Mouse (Mus musculus) stomach, embryonic 16.5 days (tissue): ENCODE data around the gene Flnc. TPM values are rescaled to one million over a fixed set of nuclear protein-coding genes. Genes with fewer than 3 reads are reported as not detected.
A peak's percentile ranks its signal among the peaks of the same experiment; 100 is the strongest.

Source experiments
- ATAC-seq: fragments of 200-750 bp; cut with Nextera tagmentation; 2 replicates; pipeline ENCODE4 v1.8.0; 2017; ENCODE audit warnings: moderate number of reproducible peaks, moderate TSS enrichment; ENCODE audit not compliant: insufficient read depth, low FRiP score
- H3K27ac ChIP-seq: fragments of 300-500 bp; sonication (generic); 2 replicates; pipeline ENCODE4 v1.5.1; 2014; ENCODE audit warnings: low read length
- H3K27me3 ChIP-seq: fragments of 300-500 bp; sonication (generic); 2 replicates; pipeline ENCODE4 v1.6.1; 2014; ENCODE audit warnings: low read length, control low read depth, mixed read lengths; ENCODE audit not compliant: control insufficient read depth, insufficient read depth
- H3K36me3 ChIP-seq: fragments of 300-500 bp; sonication (generic); 2 replicates; pipeline ENCODE4 v1.6.1; 2014; ENCODE audit warnings: low read length; ENCODE audit not compliant: control insufficient read depth, insufficient read depth
- H3K4me1 ChIP-seq: fragments of 300-500 bp; sonication (generic); 2 replicates; pipeline ENCODE4 v1.6.1; 2014; ENCODE audit warnings: low read length, control low read depth, mixed read lengths; ENCODE audit not compliant: control insufficient read depth, insufficient read depth
- H3K4me2 ChIP-seq: fragments of 300-500 bp; sonication (generic); 2 replicates; pipeline ENCODE4 v1.6.1; 2014; ENCODE audit warnings: low read depth, low read length, mixed read lengths
- H3K4me3 ChIP-seq: fragments of 300-500 bp; sonication (generic); replicated peaks from 2 replicates; pipeline ENCODE4 v1.5.1; 2014; ENCODE audit warnings: mild to moderate bottlenecking, low read length
- H3K9ac ChIP-seq: fragments of 300-500 bp; sonication (generic); 2 replicates; pipeline ENCODE4 v1.6.1; 2014; ENCODE audit warnings: low read length
- H3K9me3 ChIP-seq: fragments of 300-500 bp; sonication (generic); replicated peaks from 2 replicates; pipeline ENCODE4 v1.6.1; 2016; ENCODE audit warnings: low read length, control low read depth; ENCODE audit not compliant: control insufficient read depth
- WGBS: fragments of 180-500 bp; shearing (Covaris S2); extraction: QIAGEN DNeasy Blood & Tissue Kit; methylation state at CpG from one replicate; pipeline ENCODE4 v1.1.7; 2014; 5-methylcytosine and 5-hydroxymethylcytosine counted together
- polyA plus RNA-seq: library from polyadenylated mRNA; unstranded; fragments of >200 nt; fragmentation: Nextera tagmentation; extraction: Ambion mirVana; gene quantifications from 2 replicates; pipeline ENCODE4 v1.2.1, GENCODE M21; 2015

The Flnc gene
- polyA plus RNA-seq, 1 experiment from 2014 or later: 21.8 TPM

DNA sequence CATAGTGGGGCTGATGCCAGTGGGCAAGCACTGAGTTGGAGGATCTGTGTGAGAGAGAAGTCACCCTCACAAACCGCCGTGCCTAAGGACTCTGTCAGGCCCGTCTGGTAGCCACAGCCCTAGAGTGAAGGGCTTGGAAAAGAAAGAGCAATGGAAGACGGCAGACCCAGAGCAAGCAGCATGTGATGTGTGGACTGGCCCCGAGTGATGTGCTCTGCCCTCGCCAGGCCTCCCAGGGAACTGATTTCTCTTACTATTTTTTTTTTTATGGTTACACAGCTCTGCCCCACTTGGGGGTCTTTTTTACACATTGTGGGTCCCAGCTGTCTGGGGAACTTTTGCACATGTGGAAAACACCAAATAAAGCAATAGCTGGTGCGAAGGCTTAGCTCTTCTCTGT, 28.4 kb downstream of the Flnc start:
- H3K4me1 ChIP-seq: no peaks in the 10 kb centered on the region
- no peak overlapping the region for H3K4me2 ChIP-seq
- no peaks in the 10 kb centered on the region for H3K9me3 ChIP-seq
- H3K4me3 ChIP-seq: no peak overlapping the region
- no peak overlapping the region for H3K27ac ChIP-seq
- ATAC-seq: no peak
- H3K36me3 ChIP-seq: peaks cover 3% of the 10 kb centered on the region; the same call in 1 of the 2 replicates
- no peak overlapping the region for H3K9ac ChIP-seq
- H3K27me3 ChIP-seq: no peaks in the 10 kb centered on the region
- 55% methylated on average over 7 of the region's 7 CpGs for WGBS

DNA sequence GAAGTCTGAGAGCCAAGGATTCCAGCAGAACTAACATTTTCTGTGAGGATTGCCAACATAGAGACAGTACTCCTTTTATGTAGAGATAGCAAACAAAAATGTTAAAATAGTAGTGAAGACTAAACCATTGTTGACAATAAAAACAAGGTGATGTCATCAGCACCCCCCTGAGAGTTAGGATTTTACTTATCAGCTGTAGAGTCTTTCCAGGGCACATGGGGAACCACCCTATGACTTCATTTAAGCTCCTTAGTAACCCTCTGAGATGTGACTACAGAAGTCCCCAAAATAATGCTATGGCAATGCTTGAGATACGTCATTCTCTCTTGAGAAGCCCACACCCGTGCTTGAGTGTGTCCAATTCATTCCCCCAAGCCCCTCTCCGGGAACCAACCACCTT, 30.3 kb downstream of the Flnc start:
- H3K27ac ChIP-seq: no peak overlapping the region
- WGBS: 67% methylated on average over 3 of the region's 3 CpGs
- H3K36me3 ChIP-seq: peaks cover 3% of the 10 kb centered on the region; the same call in 1 of the 2 replicates
- ATAC-seq: no peak
- H3K9me3 ChIP-seq: no peaks in the 10 kb centered on the region
- H3K4me2 ChIP-seq: no peak overlapping the region
- no peak overlapping the region for H3K4me3 ChIP-seq
- H3K4me1 ChIP-seq: peaks cover 1% of the 10 kb centered on the region; the same call in 1 of the 2 replicates
- no peaks in the 10 kb centered on the region for H3K27me3 ChIP-seq
- H3K9ac ChIP-seq: no peak overlapping the region

DNA sequence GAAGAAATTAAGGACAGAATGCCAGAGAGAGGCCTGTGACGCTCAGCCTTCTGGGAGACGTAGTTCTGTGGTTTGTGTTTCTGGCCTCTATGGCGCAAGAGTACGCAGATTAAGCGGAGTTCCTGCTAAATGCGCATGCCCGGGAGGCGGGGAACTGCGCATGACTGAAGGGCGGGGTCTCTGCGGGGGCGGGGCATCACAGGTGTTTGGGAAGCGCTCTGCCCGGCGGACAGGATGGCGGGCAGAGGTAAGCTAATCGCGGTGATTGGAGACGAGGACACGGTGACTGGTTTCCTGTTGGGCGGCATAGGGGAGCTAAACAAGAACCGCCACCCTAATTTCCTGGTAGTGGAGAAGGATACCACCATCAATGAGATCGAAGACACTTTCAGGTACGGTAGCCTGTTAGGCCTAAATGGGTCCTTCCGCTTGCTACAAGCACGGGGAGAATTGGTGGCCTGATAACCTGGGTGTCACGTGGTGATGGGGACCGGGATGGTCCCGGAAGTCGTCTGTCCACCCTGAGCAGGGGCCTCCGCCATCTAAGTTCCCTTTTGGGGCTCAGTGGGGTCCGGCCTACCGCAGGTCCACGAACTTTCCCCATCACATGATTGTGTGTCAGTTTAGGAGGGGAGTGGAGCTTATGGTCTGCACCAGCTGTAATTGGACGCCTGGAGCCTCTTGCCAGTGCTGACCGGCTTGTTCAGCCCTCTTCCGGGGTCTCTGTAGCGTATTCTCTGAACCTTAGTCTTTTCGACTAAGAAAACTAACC, 34.7 kb downstream of the Flnc start, which contains the start of gene Atp6v1f:
Gene Atp6v1f (plus strand): TSS at position 136 of the 772 bp plus-strand sequence.
- ATAC-seq: peak; percentile 95

DNA sequence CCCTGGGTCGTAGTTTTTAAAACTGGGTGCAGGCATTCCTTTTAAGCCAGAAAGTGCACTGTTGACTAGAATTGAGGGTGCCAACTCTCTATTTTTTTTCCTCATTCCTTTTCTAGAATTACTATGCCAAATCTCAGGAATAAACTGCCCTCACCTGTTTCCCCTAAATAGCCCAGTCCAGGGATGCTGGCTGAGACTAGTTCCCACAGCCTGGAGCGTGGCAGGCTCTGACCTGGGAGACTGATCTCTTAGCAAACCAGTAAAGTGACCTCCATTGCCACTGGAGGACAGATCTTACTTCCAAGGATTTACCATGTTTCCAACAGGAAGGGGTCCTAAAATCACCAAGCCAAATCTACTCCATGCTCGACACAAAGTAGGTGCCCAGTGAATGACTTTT, 35.8 kb downstream of the Flnc start:
- H3K4me3 ChIP-seq: peak overlapping the region; percentile 81; the same call in 1 of the 2 replicates
- peaks cover 8% of the 10 kb centered on the region; the same call in 1 of the 2 replicates for H3K4me1 ChIP-seq
- no peaks in the 10 kb centered on the region for H3K27me3 ChIP-seq
- no peak for ATAC-seq
- H3K9me3 ChIP-seq: no peaks in the 10 kb centered on the region
- no peak overlapping the region for H3K27ac ChIP-seq
- peak overlapping the region; percentile 84; the same call in 1 of the 2 replicates for H3K9ac ChIP-seq
- H3K36me3 ChIP-seq: peaks cover 11% of the 10 kb centered on the region; the same call in 1 of the 2 replicates
- peak overlapping the region; percentile 73 for H3K4me2 ChIP-seq
- WGBS: 79% methylated on average over 3 of the region's 3 CpGs

More for the DNA sequence above, 34.7 kb downstream of the Flnc start, which contains the start of gene Atp6v1f:
- no peaks in the 10 kb centered on the region for H3K9me3 ChIP-seq
- peak within 1 kb of the TSS; percentile 73 for H3K4me2 ChIP-seq
- H3K27ac ChIP-seq: peak within 1 kb of the TSS; percentile 66
- peaks cover 8% of the 10 kb centered on the region; the same call in 1 of the 2 replicates for H3K4me1 ChIP-seq
- peak within 1 kb of the TSS; percentile 84 for H3K9ac ChIP-seq
- under 1% methylated on average over 39 of the region's 39 CpGs for WGBS
- no peaks in the 10 kb centered on the region for H3K27me3 ChIP-seq
- H3K4me3 ChIP-seq: peak within 1 kb of the TSS; percentile 81
- H3K36me3 ChIP-seq: peaks cover 11% of the 10 kb centered on the region; the same call in 1 of the 2 replicates

GRCm38 (mm10) chr6:29471137-29471536, 38.1 kb downstream of the Flnc start, which contains the start of gene Atp6v1fnb:
Atp6v1fnb (plus strand) TSS chr6:29471437.
- H3K27ac ChIP-seq: no peak within 1 kb of the TSS
- H3K4me3 ChIP-seq: no peak within 1 kb of the TSS
- no peak within 1 kb of the TSS for H3K9ac ChIP-seq
- whole genome bisulfite sequencing: 95% methylated on average over 4 of the region's 4 CpGs
- no peaks in the 10 kb centered on the region for H3K27me3 ChIP-seq
- no peaks in the 10 kb centered on the region for H3K9me3 ChIP-seq
- ATAC-seq: no peak
- H3K4me1 ChIP-seq: peaks cover 12% of the 10 kb centered on the region; the same call in 1 of the 2 replicates
- peaks cover 11% of the 10 kb centered on the region; the same call in 1 of the 2 replicates for H3K36me3 ChIP-seq
- no peak within 1 kb of the TSS for H3K4me2 ChIP-seq

- peak; percentile 96 for ATAC-seq
- peak overlapping the region; percentile 67 for H3K9ac ChIP-seq
- WGBS: 3% methylated on average over 32 of the region's 33 CpGs
Observed at GRCm38 (mm10) chr6:29473941-29474691, 41.1 kb downstream of the Flnc start.

DNA sequence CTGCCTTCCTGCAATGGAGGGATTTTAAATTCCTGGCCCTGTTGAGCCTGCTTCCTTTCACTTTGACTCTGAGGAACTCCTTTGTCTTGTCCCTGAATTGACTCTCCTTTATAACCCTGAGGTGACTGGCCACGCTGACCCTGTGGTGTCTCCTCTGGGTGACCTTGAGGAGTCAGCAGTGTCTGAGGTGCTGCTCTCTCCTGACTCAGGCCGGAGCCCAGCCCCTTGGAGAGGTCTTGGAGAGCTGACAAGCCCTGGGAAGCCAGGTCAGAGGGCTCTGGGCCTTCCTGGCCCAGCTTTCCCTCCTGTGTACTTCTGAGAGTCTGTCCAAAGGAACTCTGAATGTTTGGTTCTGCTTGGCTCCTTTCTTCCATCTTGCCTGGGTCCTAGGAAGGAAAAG, 41.7 kb downstream of the Flnc start:
- Histone ChIP-seq H3K27me3 (no peaks in the 10 kb centered on the region), H3K9ac (peak overlapping the region; percentile 67; the same call in 1 of the 2 replicates), H3K9me3 (no peaks in the 10 kb centered on the region), H3K4me1 (0 out of 2 replicates have a peak, but pooled peaks cover 4% of the 10 kb centered on the region), H3K4me3 (no peak overlapping the region), H3K36me3 (peaks cover 11% of the 10 kb centered on the region; the same call in 1 of the 2 replicates), H3K27ac (no peak overlapping the region), H3K4me2 (no peak overlapping the region)
- no peak for ATAC-seq
- 71% methylated on average over 2 of the region's 2 CpGs for WGBS

More at GRCm38 (mm10) chr6:29473941-29474691, 41.1 kb downstream of the Flnc start:
- Histone ChIP-seq H3K36me3 (peaks cover 11% of the 10 kb centered on the region; the same call in 1 of the 2 replicates), H3K27ac (no peak overlapping the region), H3K4me3 (peak overlapping the region; percentile 56), H3K27me3 (no peaks in the 10 kb centered on the region), H3K4me1 (0 out of 2 replicates have a peak, but pooled peaks cover 4% of the 10 kb centered on the region), H3K9me3 (no peaks in the 10 kb centered on the region), H3K4me2 (peak overlapping the region; percentile 88)

DNA sequence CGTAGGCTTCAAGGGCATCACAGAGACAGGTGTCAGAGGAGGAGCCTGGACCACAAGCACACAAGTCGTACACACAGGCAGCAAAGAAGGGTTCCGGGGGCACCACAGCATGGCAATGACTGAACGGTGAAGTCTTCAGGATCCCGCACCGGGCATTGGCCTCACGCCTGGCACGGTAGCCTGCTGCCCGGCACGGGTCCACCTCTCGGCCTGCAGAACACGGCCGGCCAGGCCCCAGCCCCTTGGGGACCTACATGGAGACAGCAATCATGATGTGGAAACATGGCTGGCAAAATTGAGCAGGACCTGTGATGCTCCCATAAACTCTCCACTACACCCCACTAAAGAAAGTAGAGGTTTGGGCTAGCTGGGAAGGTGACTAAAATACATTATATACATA, 49.6 kb downstream of the Flnc start:
- Histone ChIP-seq H3K27me3 (no peaks in the 10 kb centered on the region), H3K9ac (no peak overlapping the region), H3K9me3 (no peaks in the 10 kb centered on the region), H3K4me3 (no peak overlapping the region), H3K4me2 (no peak overlapping the region), H3K27ac (no peak overlapping the region), H3K36me3 (no peaks in the 10 kb centered on the region), H3K4me1 (no peaks in the 10 kb centered on the region)
- ATAC-seq: no peak
- 94% methylated on average over 13 of the region's 13 CpGs for WGBS
